Mouse (Mus musculus) ES-E14 (cell line): Measurements from ENCODE around the gene Grcc10.

Experiments
- CHD2 ChIP-seq: IDR thresholded peaks from 2 replicates; pipeline ENCODE4 v1.6.1; 2014; ENCODE audit warnings: mild to moderate bottlenecking, low read depth, low read length, inconsistent platforms
- HCFC1 ChIP-seq: IDR thresholded peaks from 2 replicates; pipeline ENCODE4 v1.6.1; 2012; ENCODE audit warnings: low read length, inconsistent platforms, borderline replicate concordance; ENCODE audit not compliant: insufficient read depth
- ZC3H11A ChIP-seq: IDR thresholded peaks from 2 replicates; pipeline ENCODE4 v1.6.1; 2012; ENCODE audit warnings: low read depth, mild to moderate bottlenecking, inconsistent platforms, low read length, borderline replicate concordance
- ZNF384 ChIP-seq: IDR thresholded peaks from 2 replicates; pipeline ENCODE4 v1.6.1; 2012; ENCODE audit warnings: low read depth, low read length, inconsistent platforms

DNA sequence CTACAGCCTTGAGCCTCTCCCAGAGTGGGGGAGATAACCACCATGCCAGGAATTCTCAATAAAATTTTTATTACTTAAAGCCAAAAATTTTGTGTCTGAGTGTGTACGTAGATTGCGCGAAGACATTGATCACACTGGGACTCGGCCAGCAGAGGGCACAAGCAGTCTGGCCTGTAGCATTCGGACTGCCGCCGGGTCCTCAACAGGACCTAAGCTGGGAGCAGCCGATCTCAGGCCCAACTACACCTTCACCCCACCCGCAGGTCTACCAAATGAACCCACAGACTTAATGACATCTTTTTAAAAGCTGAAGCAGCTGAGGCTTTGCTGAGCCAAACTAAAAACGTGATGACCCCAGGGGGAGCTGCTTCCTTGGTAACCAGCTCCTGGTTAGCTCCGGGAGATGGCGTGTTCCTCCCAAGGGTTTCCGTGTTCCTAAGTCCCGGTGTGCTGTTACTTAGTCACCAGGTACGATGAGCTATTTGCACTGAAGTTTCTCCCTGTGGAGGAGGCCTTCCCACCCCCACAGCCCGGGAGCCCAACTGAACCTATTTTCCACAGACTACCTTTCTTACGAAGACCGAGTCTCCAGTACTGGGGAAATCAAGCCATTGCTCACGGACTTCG lies 24.2 kb downstream of the Grcc10 start:
- TF ChIP-seq ZNF384, result no peak
- no peak for TF ChIP-seq HCFC1
- TF ChIP-seq ZC3H11A, result peak; percentile 22; the same call in 1 of the 2 replicates
- TF ChIP-seq CHD2, result no peak
